Mouse (Mus musculus): ENCODE measurements around the gene Kcnk5. TPM values are rescaled to one million over a fixed set of nuclear protein-coding genes. Genes with fewer than 3 reads are reported as not detected.

Kcnk5 gene
- polyA plus RNA-seq (2015; fragmentation: Nextera tagmentation; extraction: Ambion mirVana) = 4.5 and 5.2 TPM in 2 replicates

DNA sequence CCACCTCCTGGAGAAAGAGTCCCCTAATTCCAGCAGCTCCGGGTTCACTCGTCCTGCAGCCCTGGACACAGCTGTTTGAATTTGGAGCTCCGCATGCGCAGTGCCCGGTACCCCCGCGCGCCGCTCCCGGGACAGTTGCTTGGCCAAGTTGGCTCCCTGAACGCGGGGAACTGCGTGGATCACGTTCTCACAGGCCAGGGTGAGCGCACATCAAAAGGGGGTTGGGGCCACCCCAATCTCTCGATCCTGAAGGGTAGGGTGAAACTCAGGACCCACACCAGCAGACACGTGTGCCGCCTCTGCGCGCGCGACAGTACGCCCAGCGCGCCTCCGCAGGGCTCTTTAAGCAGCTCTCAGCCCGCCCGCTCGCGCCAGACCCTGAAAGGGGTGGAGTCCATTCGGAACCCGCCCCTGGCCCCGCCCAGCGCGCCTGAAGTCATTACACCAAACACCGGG, at the start of gene Kcnk5:
TSS of gene Kcnk5 (minus strand) at position 344 of the 456 bp plus-strand sequence.
- peak; percentile 93 for ATAC-seq
- no peak for TF ChIP-seq EP300 (IDR thresholded peaks at IDR 0.05)
- no peak for TF ChIP-seq CTCF (IDR thresholded peaks at IDR 0.05)
- Histone ChIP-seq H3K27ac (ENCODE audit: low read length) (peak within 1 kb of the TSS; percentile 66), H3K4me2 (replicated peaks; ENCODE audit: low read depth, low read length) (peak within 1 kb of the TSS; percentile 83), H3K27me3 (replicated peaks; ENCODE audit: insufficient read depth, low read length) (no peaks in the 10 kb centered on the region), H3K36me3 (ENCODE audit: insufficient read depth, low read length) (no peaks in the 10 kb centered on the region), H3K9ac (replicated peaks; ENCODE audit: low read depth) (peak within 1 kb of the TSS; percentile 6; the same call in 1 of the 2 replicates), H3K4me1 (ENCODE audit: insufficient read depth, low read depth, low read length) (peaks cover 4% of the 10 kb centered on the region; the same call in 1 of the 2 replicates), H3K4me3 (ENCODE audit: low read depth, low read length) (peak within 1 kb of the TSS; percentile 52), H3K9me3 (ENCODE audit: low read length) (no peaks in the 10 kb centered on the region)
- WGBS = under 1% methylated on average over 36 of the region's 36 CpGs
- peak; percentile 95 for DNase-seq (ENCODE audit: low spot score)

DNA sequence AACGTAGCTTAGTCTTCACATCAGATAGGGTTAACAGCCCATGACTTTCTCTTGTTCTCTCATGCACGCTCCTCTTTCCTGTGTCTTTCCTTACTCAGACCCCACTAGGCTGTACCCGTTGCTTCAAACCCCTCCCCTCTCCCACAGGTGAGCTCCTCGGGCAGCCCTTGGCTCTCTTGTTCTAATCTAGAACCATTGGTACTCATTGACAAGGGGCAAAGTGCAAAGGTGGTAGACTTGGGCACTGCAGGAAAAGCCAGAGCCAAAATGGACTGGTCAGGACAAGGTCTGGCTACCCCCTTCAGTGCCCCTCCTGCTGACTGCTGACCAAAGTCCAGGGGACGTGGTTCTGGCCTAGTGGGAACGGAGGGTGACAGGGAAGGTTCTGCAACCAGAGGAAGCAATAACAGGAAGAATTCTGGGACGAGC, 48.5 kb upstream of the Kcnk5 start:
- 70% methylated on average over 7 of the region's 7 CpGs for WGBS
- TF ChIP-seq EP300 (IDR thresholded peaks at IDR 0.05) (no peak), CTCF (IDR thresholded peaks at IDR 0.05) (no peak)
- Histone ChIP-seq H3K27ac (ENCODE audit: low read length) (no peak overlapping the region), H3K9ac (replicated peaks; ENCODE audit: low read depth) (no peak overlapping the region), H3K9me3 (ENCODE audit: low read length) (no peaks in the 10 kb centered on the region), H3K4me1 (ENCODE audit: insufficient read depth, low read depth, low read length) (no peaks in the 10 kb centered on the region), H3K4me2 (replicated peaks; ENCODE audit: low read depth, low read length) (no peak overlapping the region), H3K27me3 (replicated peaks; ENCODE audit: insufficient read depth, low read length) (no peaks in the 10 kb centered on the region), H3K4me3 (ENCODE audit: low read depth, low read length) (no peak overlapping the region), H3K36me3 (ENCODE audit: insufficient read depth, low read length) (no peaks in the 10 kb centered on the region)
- no peak for ATAC-seq
- DNase-seq (ENCODE audit: low spot score) = no peak

DNA sequence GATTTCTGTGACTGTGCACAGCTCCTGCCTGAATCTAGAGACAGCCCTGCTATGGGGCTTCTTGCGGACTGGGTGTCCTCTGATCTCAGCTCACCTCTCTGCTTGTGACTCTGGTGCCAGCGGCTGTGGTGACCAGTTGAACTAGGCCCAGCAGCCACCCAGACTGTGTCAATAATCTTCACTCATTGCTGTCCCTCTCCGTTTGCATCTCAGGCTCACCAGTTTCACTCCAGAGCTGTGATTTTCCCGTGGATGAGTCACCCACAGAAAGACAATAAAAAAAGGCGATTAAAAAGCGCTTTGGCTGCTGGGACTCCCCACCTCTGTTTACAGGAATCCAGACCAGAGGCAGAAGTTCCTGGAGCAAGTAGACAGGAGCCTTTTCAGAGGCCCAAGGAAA, 47.8 kb upstream of the Kcnk5 start:
- no peak overlapping the region for H3K4me2 ChIP-seq (replicated peaks; ENCODE audit: low read depth, low read length)
- H3K36me3 ChIP-seq (ENCODE audit: insufficient read depth, low read length) = no peaks in the 10 kb centered on the region
- no peaks in the 10 kb centered on the region for H3K9me3 ChIP-seq (ENCODE audit: low read length)
- TF ChIP-seq EP300 (IDR thresholded peaks at IDR 0.05) = no peak
- no peaks in the 10 kb centered on the region for H3K4me1 ChIP-seq (ENCODE audit: insufficient read depth, low read depth, low read length)
- ATAC-seq (no peak), DNase-seq (ENCODE audit: low spot score) (no peak)
- no peaks in the 10 kb centered on the region for H3K27me3 ChIP-seq (replicated peaks; ENCODE audit: insufficient read depth, low read length)
- H3K9ac ChIP-seq (replicated peaks; ENCODE audit: low read depth) = no peak overlapping the region
- no peak overlapping the region for H3K27ac ChIP-seq (ENCODE audit: low read length)
- no peak overlapping the region for H3K4me3 ChIP-seq (ENCODE audit: low read depth, low read length)
- 64% methylated on average over 6 of the region's 6 CpGs for WGBS

DNA sequence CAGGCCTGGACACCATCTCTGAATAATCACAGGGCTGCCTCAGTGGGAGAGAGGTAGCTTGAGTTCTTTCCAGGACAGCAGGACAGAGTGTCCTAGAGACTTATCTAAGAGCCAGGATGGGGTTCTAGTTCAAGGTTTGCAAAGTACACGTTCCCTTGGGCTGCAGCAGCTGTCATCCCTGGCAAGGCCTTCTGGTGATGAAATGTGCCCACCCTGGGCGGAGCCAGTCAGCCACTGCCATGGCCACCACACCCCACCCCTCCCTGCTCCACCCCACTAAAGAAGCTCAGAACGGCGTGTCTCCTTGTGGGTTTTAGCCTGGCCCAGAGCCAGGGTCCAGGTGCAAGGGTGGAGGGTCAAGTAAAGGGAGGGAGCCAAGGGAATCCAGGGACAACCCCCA, 46.7 kb upstream of the Kcnk5 start:
- H3K27ac ChIP-seq (ENCODE audit: low read length) = no peak overlapping the region

DNA sequence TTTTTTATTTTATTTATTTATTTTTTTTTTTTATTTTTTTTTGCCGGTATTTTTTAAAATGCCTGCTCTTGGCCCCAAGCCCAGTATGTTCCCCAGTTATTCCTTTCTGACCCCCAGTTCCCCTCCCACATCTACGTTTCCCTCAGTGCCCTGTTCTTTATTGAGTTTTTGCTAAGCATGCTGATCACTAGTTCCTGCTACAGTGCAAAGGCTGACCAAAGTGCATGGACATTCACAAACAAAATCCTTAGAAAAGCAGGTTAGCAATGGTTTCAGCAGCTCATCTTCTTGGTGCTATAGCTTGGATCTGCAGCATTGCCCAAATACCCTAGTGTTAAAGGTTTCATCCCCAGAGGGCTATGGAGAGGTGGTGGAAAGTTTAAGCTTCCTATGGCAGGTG, 45.4 kb upstream of the Kcnk5 start:
- WGBS = 25% methylated on average over 2 of the region's 2 CpGs
- H3K4me1 ChIP-seq (ENCODE audit: insufficient read depth, low read depth, low read length) = no peaks in the 10 kb centered on the region
- H3K9me3 ChIP-seq (ENCODE audit: low read length) = no peaks in the 10 kb centered on the region
- H3K27ac ChIP-seq (ENCODE audit: low read length) = no peak overlapping the region
- TF ChIP-seq EP300 (IDR thresholded peaks at IDR 0.05) = no peak
- no peak for TF ChIP-seq CTCF (IDR thresholded peaks at IDR 0.05)
- H3K36me3 ChIP-seq (ENCODE audit: insufficient read depth, low read length) = no peaks in the 10 kb centered on the region
- no peak overlapping the region for H3K4me2 ChIP-seq (replicated peaks; ENCODE audit: low read depth, low read length)
- no peak overlapping the region for H3K4me3 ChIP-seq (ENCODE audit: low read depth, low read length)
- ATAC-seq (no peak), DNase-seq (ENCODE audit: low spot score) (no peak)
- H3K27me3 ChIP-seq (replicated peaks; ENCODE audit: insufficient read depth, low read length) = no peaks in the 10 kb centered on the region
- no peak overlapping the region for H3K9ac ChIP-seq (replicated peaks; ENCODE audit: low read depth)

More for the DNA sequence above, 46.7 kb upstream of the Kcnk5 start:
- no peaks in the 10 kb centered on the region for H3K4me1 ChIP-seq (ENCODE audit: insufficient read depth, low read depth, low read length)
- H3K9ac ChIP-seq (replicated peaks; ENCODE audit: low read depth) = no peak overlapping the region
- WGBS = 43% methylated on average over 4 of the region's 4 CpGs
- no peak for TF ChIP-seq CTCF (IDR thresholded peaks at IDR 0.05)
- TF ChIP-seq EP300 (IDR thresholded peaks at IDR 0.05) = no peak
- no peaks in the 10 kb centered on the region for H3K36me3 ChIP-seq (ENCODE audit: insufficient read depth, low read length)
- peak; percentile 14 for ATAC-seq
- peak; percentile 16 for DNase-seq (ENCODE audit: low spot score)
- no peaks in the 10 kb centered on the region for H3K27me3 ChIP-seq (replicated peaks; ENCODE audit: insufficient read depth, low read length)
- H3K4me3 ChIP-seq (ENCODE audit: low read depth, low read length) = no peak overlapping the region
- no peak overlapping the region for H3K4me2 ChIP-seq (replicated peaks; ENCODE audit: low read depth, low read length)
- no peaks in the 10 kb centered on the region for H3K9me3 ChIP-seq (ENCODE audit: low read length)

DNA sequence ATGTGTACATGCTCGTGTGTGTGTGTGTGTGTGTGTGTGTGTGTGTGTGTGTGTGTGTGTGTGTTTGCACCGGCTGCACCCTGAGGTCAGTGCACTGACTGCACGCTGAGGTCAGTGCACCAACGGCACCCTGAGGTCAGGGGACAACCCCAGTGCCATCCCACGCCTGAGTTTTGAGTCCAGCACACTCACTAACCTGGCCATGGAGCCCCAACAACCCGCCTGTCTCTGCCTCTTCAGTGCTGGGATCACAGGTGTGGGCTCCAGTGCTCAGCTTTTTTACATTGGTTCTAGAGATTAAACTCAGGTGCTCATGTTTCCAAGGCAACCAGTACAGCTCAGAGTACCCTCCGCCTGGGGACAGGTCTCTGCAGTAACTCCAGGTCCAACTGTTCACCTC, 44.9 kb upstream of the Kcnk5 start:
- Histone ChIP-seq H3K4me1 (ENCODE audit: insufficient read depth, low read depth, low read length) (no peaks in the 10 kb centered on the region), H3K4me2 (replicated peaks; ENCODE audit: low read depth, low read length) (no peak overlapping the region), H3K36me3 (ENCODE audit: insufficient read depth, low read length) (no peaks in the 10 kb centered on the region), H3K4me3 (ENCODE audit: low read depth, low read length) (no peak overlapping the region), H3K9ac (replicated peaks; ENCODE audit: low read depth) (no peak overlapping the region), H3K27ac (ENCODE audit: low read length) (no peak overlapping the region), H3K27me3 (replicated peaks; ENCODE audit: insufficient read depth, low read length) (no peaks in the 10 kb centered on the region), H3K9me3 (ENCODE audit: low read length) (no peaks in the 10 kb centered on the region)
- TF ChIP-seq CTCF (IDR thresholded peaks at IDR 0.05) (no peak), EP300 (IDR thresholded peaks at IDR 0.05) (no peak)
- DNase-seq (ENCODE audit: low spot score) (no peak), ATAC-seq (no peak; the same call in 1 of the 2 replicates)
- 39% methylated on average over 7 of the region's 7 CpGs for WGBS

DNA sequence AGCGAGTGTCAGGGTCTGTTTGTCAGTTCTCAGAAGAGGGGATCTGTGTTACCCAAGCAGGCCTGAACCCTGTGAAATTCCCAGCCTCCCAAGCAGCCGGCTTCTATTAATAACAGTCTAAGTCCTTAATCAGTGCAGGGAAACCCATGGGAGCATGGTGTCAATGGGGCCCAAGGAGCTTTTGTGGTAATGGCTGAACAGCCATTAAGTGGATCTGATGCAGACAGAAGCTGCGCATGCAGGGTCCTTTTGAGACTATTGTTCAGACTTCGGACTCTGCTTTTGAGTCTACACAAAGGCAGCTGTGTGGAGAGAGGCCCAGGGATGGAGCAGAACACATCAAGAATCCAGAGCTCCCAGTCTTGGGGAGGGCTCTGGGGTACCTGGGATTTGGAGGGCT, 43.9 kb upstream of the Kcnk5 start:
- Histone ChIP-seq H3K27ac (ENCODE audit: low read length) (no peak overlapping the region), H3K9ac (replicated peaks; ENCODE audit: low read depth) (no peak overlapping the region), H3K9me3 (ENCODE audit: low read length) (no peaks in the 10 kb centered on the region), H3K4me3 (ENCODE audit: low read depth, low read length) (no peak overlapping the region), H3K4me2 (replicated peaks; ENCODE audit: low read depth, low read length) (no peak overlapping the region), H3K36me3 (ENCODE audit: insufficient read depth, low read length) (no peaks in the 10 kb centered on the region), H3K27me3 (replicated peaks; ENCODE audit: insufficient read depth, low read length) (no peaks in the 10 kb centered on the region), H3K4me1 (ENCODE audit: insufficient read depth, low read depth, low read length) (no peaks in the 10 kb centered on the region)
- ATAC-seq (no peak), DNase-seq (ENCODE audit: low spot score) (no peak)
- WGBS = 69% methylated on average over 4 of the region's 4 CpGs
- TF ChIP-seq CTCF (IDR thresholded peaks at IDR 0.05) (no peak), EP300 (IDR thresholded peaks at IDR 0.05) (no peak)
